Mouse (Mus musculus): Measurements from ENCODE around the gene Olfr874. TPM values are rescaled to one million over a fixed set of nuclear protein-coding genes. Genes with fewer than 3 reads are reported as not detected.
"Not testable (repeated sequence)": the region's sequence is repeated elsewhere in the genome, so short reads cannot be mapped to it uniquely, and the experiment has no call there.

Gene Olfr874
- polyA plus RNA-seq, 1 experiment from 2014 or later: not detected

GRCm38 (mm10) chr9:37770661-37771060 is 25.8 kb downstream of the Olfr874 start:
- no peaks in the 10 kb centered on the region for H3K9me3 ChIP-seq (replicated peaks; ENCODE audit: control insufficient read depth, low read length)
- no peak overlapping the region for H3K4me2 ChIP-seq (ENCODE audit: low read depth, low read length)
- no peak overlapping the region for H3K27ac ChIP-seq (replicated peaks; ENCODE audit: low read depth, low read length)
- H3K4me1 ChIP-seq (ENCODE audit: control insufficient read depth, insufficient read depth, low read length): no peaks in the 10 kb centered on the region
- H3K36me3 ChIP-seq (replicated peaks; ENCODE audit: control insufficient read depth, insufficient read depth, low read depth, low read length): no peaks in the 10 kb centered on the region
- 78% methylated on average over 2 of the region's 2 CpGs for WGBS
- no peak for ATAC-seq (replicated peaks; ENCODE audit: insufficient number of reproducible peaks, low FRiP score, low TSS enrichment, low read depth)
- no peaks in the 10 kb centered on the region for H3K27me3 ChIP-seq (ENCODE audit: control insufficient read depth, insufficient read depth, low read length)
- DNase-seq (ENCODE audit: low spot score): no peak
- no peak overlapping the region for H3K4me3 ChIP-seq (ENCODE audit: low read depth, low read length)
- H3K9ac ChIP-seq (replicated peaks; ENCODE audit: low read length): no peak overlapping the region

GRCm38 (mm10) chr9:37771759-37772158 is 26.9 kb downstream of the Olfr874 start, which contains the start of gene Olfr875:
Olfr875 (plus strand) TSS chr9:37771857.
- H3K9ac ChIP-seq (replicated peaks; ENCODE audit: low read length): no peak within 1 kb of the TSS
- no peaks in the 10 kb centered on the region for H3K9me3 ChIP-seq (replicated peaks; ENCODE audit: control insufficient read depth, low read length)
- H3K4me1 ChIP-seq (ENCODE audit: control insufficient read depth, insufficient read depth, low read length): no peaks in the 10 kb centered on the region
- H3K27me3 ChIP-seq (ENCODE audit: control insufficient read depth, insufficient read depth, low read length): no peaks in the 10 kb centered on the region
- no peaks in the 10 kb centered on the region for H3K36me3 ChIP-seq (replicated peaks; ENCODE audit: control insufficient read depth, insufficient read depth, low read depth, low read length)
- no peak within 1 kb of the TSS for H3K27ac ChIP-seq (replicated peaks; ENCODE audit: low read depth, low read length)
- H3K4me2 ChIP-seq (ENCODE audit: low read depth, low read length): no peak within 1 kb of the TSS
- ATAC-seq (replicated peaks; ENCODE audit: insufficient number of reproducible peaks, low FRiP score, low TSS enrichment, low read depth) (no peak), DNase-seq (ENCODE audit: low spot score) (no peak)
- no peak within 1 kb of the TSS for H3K4me3 ChIP-seq (ENCODE audit: low read depth, low read length)
- WGBS: 27% methylated on average over 2 of the region's 2 CpGs

- Histone ChIP-seq H3K4me2 (ENCODE audit: low read depth, low read length) (peak overlapping the region; percentile 34), H3K4me3 (ENCODE audit: low read depth, low read length) (0 out of 2 replicates have a peak overlapping the region, but pooled peaks have one; percentile 3), H3K9ac (replicated peaks; ENCODE audit: low read length) (peak overlapping the region; percentile 68), H3K4me1 (ENCODE audit: control insufficient read depth, insufficient read depth, low read length) (peaks cover 2% of the 10 kb centered on the region; the same call in 1 of the 2 replicates), H3K9me3 (replicated peaks; ENCODE audit: control insufficient read depth, low read length) (no peaks in the 10 kb centered on the region), H3K27me3 (ENCODE audit: control insufficient read depth, insufficient read depth, low read length) (no peaks in the 10 kb centered on the region), H3K27ac (replicated peaks; ENCODE audit: low read depth, low read length) (peak overlapping the region; percentile 67; the same call in 1 of the 2 replicates), H3K36me3 (replicated peaks; ENCODE audit: control insufficient read depth, insufficient read depth, low read depth, low read length) (no peaks in the 10 kb centered on the region)
- peak; percentile 55 for DNase-seq (ENCODE audit: low spot score)
- ATAC-seq (replicated peaks; ENCODE audit: insufficient number of reproducible peaks, low FRiP score, low TSS enrichment, low read depth): peak; percentile 93
- 1% methylated on average over 7 of the region's 7 CpGs for WGBS
These were observed 37.9 kb downstream of the Olfr874 start for GRCm38 (mm10) chr9:37782766-37783260.

- ATAC-seq (replicated peaks; ENCODE audit: insufficient number of reproducible peaks, low FRiP score, low TSS enrichment, low read depth) (peak; percentile 60), DNase-seq (ENCODE audit: low spot score) (peak; percentile 47)
- not testable (repeated sequence) for H3K9me3 ChIP-seq (replicated peaks; ENCODE audit: control insufficient read depth, low read length); H3K36me3 ChIP-seq (replicated peaks; ENCODE audit: control insufficient read depth, insufficient read depth, low read depth, low read length); H3K27ac ChIP-seq (replicated peaks; ENCODE audit: low read depth, low read length); H3K4me1 ChIP-seq (ENCODE audit: control insufficient read depth, insufficient read depth, low read length); H3K4me3 ChIP-seq (ENCODE audit: low read depth, low read length); H3K9ac ChIP-seq (replicated peaks; ENCODE audit: low read length); H3K4me2 ChIP-seq (ENCODE audit: low read depth, low read length); H3K27me3 ChIP-seq (ENCODE audit: control insufficient read depth, insufficient read depth, low read length)
- 65% methylated on average over 9 of the region's 15 CpGs for WGBS
These were observed 38.8 kb downstream of the Olfr874 start for GRCm38 (mm10) chr9:37783394-37784387.

GRCm38 (mm10) chr9:37786411-37786810 is 41.5 kb downstream of the Olfr874 start:
- no peak for DNase-seq (ENCODE audit: low spot score)
- H3K27ac ChIP-seq (replicated peaks; ENCODE audit: low read depth, low read length): no peak overlapping the region
- no peak for ATAC-seq (replicated peaks; ENCODE audit: insufficient number of reproducible peaks, low FRiP score, low TSS enrichment, low read depth)
- 72% methylated on average over 2 of the region's 2 CpGs for WGBS
- no peaks in the 10 kb centered on the region for H3K27me3 ChIP-seq (ENCODE audit: control insufficient read depth, insufficient read depth, low read length)
- no peak overlapping the region for H3K4me2 ChIP-seq (ENCODE audit: low read depth, low read length)
- H3K36me3 ChIP-seq (replicated peaks; ENCODE audit: control insufficient read depth, insufficient read depth, low read depth, low read length): no peaks in the 10 kb centered on the region
- no peak overlapping the region for H3K9ac ChIP-seq (replicated peaks; ENCODE audit: low read length)
- no peak overlapping the region for H3K4me3 ChIP-seq (ENCODE audit: low read depth, low read length)
- H3K4me1 ChIP-seq (ENCODE audit: control insufficient read depth, insufficient read depth, low read length): peaks cover 2% of the 10 kb centered on the region; the same call in 1 of the 2 replicates
- no peaks in the 10 kb centered on the region for H3K9me3 ChIP-seq (replicated peaks; ENCODE audit: control insufficient read depth, low read length)

Other genes starting within 250 kb of the Olfr874 start
- 26.3 and 33.1 TPM in 2 replicates for gene Esam, start 217.0 kb upstream of the Olfr874 start, polyA plus RNA-seq (2014; fragmentation: Nextera tagmentation; extraction: Ambion mirVana)
- 0.49 TPM in 1 of 2 replicates, not detected in the other for gene Vsig2, start 205.9 kb upstream of the Olfr874 start, polyA plus RNA-seq (2014; fragmentation: Nextera tagmentation; extraction: Ambion mirVana)
- gene Nrgn, start 192.2 kb upstream of the Olfr874 start, polyA plus RNA-seq (2014; fragmentation: Nextera tagmentation; extraction: Ambion mirVana): 1.9 and 3.4 TPM in 2 replicates
- gene Siae, start 189.4 kb upstream of the Olfr874 start, polyA plus RNA-seq (2014; fragmentation: Nextera tagmentation; extraction: Ambion mirVana): 5.8 and 8.0 TPM in 2 replicates
- 10.7 and 11.0 TPM in 2 replicates for gene Spa17, start 131.4 kb upstream of the Olfr874 start, polyA plus RNA-seq (2014; fragmentation: Nextera tagmentation; extraction: Ambion mirVana)
- 137 and 149 TPM in 2 replicates for gene Tbrg1, start 87.8 kb upstream of the Olfr874 start, polyA plus RNA-seq (2014; fragmentation: Nextera tagmentation; extraction: Ambion mirVana)
- gene Panx3, start 75.9 kb upstream of the Olfr874 start, polyA plus RNA-seq (2014; fragmentation: Nextera tagmentation; extraction: Ambion mirVana): 0.08 and 0.56 TPM in 2 replicates
- not detected in 2 replicates for gene Olfr160, start 28.9 kb upstream of the Olfr874 start, polyA plus RNA-seq (2014; fragmentation: Nextera tagmentation; extraction: Ambion mirVana)
- not detected in 2 replicates for gene Olfr875, start 26.8 kb downstream of the Olfr874 start, polyA plus RNA-seq (2014; fragmentation: Nextera tagmentation; extraction: Ambion mirVana)
- gene Olfr876, start 57.9 kb downstream of the Olfr874 start, polyA plus RNA-seq (2014; fragmentation: Nextera tagmentation; extraction: Ambion mirVana): not detected in 2 replicates
- gene Olfr877, start 109.2 kb downstream of the Olfr874 start, polyA plus RNA-seq (2014; fragmentation: Nextera tagmentation; extraction: Ambion mirVana): not detected in 2 replicates
- gene Olfr145, start 151.6 kb downstream of the Olfr874 start, polyA plus RNA-seq (2014; fragmentation: Nextera tagmentation; extraction: Ambion mirVana): 0.04 TPM in 1 of 2 replicates, not detected in the other
- gene Olfr878, start 172.7 kb downstream of the Olfr874 start, polyA plus RNA-seq (2014; fragmentation: Nextera tagmentation; extraction: Ambion mirVana): not detected in 2 replicates
- gene Olfr881, start 246.7 kb downstream of the Olfr874 start, polyA plus RNA-seq (2014; fragmentation: Nextera tagmentation; extraction: Ambion mirVana): not detected in 2 replicates